Mouse (Mus musculus) embryonic facial prominence, embryonic 14.5 days (tissue): ENCODE measurements around the gene 1700012B09Rik. TPM values are rescaled to one million over a fixed set of nuclear protein-coding genes. Genes with fewer than 3 reads are reported as not detected.
A peak's percentile ranks its signal among the peaks of the same experiment; 100 is the strongest.

ENCODE experiments used
- ATAC-seq: fragments of 200-750 bp; cut with Nextera tagmentation; 2 replicates; pipeline ENCODE4 v1.8.0; 2017; ENCODE audit warnings: low read depth, moderate number of reproducible peaks, moderate TSS enrichment
- DNase-seq: peaks from one replicate; pipeline ENCODE4 v3.0.0-alpha.2; 2015; ENCODE audit warnings: low spot score
- H3K27ac ChIP-seq: fragments of 300-500 bp; sonication (generic); replicated peaks from 2 replicates; pipeline ENCODE4 v1.5.1; 2014; ENCODE audit warnings: low read depth, mild to moderate bottlenecking, low read length, moderate library complexity
- H3K27me3 ChIP-seq: fragments of 300-500 bp; sonication (generic); replicated peaks from 2 replicates; pipeline ENCODE4 v1.6.1; 2014; ENCODE audit warnings: low read length; ENCODE audit not compliant: control insufficient read depth, insufficient read depth
- H3K36me3 ChIP-seq: fragments of 300-500 bp; sonication (generic); 2 replicates; pipeline ENCODE4 v1.6.1; 2014; ENCODE audit warnings: low read length, mixed read lengths; ENCODE audit not compliant: control insufficient read depth, insufficient read depth
- H3K4me1 ChIP-seq: fragments of 300-500 bp; sonication (generic); 2 replicates; pipeline ENCODE4 v1.6.1; 2014; ENCODE audit warnings: antibody characterized with exemption, low read length; ENCODE audit not compliant: control insufficient read depth, insufficient read depth
- H3K4me2 ChIP-seq: fragments of 300-500 bp; sonication (generic); 2 replicates; pipeline ENCODE4 v1.6.1; 2014; ENCODE audit warnings: low read depth, mild to moderate bottlenecking, low read length, moderate library complexity, mixed read lengths
- H3K4me3 ChIP-seq: fragments of 300-500 bp; sonication (generic); 2 replicates; pipeline ENCODE4 v1.5.1; 2014; ENCODE audit warnings: low read depth, mild to moderate bottlenecking, low read length
- H3K9ac ChIP-seq: fragments of 300-500 bp; sonication (generic); 2 replicates; pipeline ENCODE4 v1.6.1; 2014; ENCODE audit warnings: low read depth, mild to moderate bottlenecking, low read length, moderate library complexity, mixed read lengths
- H3K9me3 ChIP-seq: fragments of 300-500 bp; sonication (generic); 2 replicates; pipeline ENCODE4 v1.6.1; 2016; ENCODE audit warnings: low read length; ENCODE audit not compliant: control insufficient read depth
- WGBS: fragments of 180-500 bp; shearing (Covaris S2); extraction: QIAGEN DNeasy Blood & Tissue Kit; methylation state at CpG from one replicate; pipeline ENCODE4 v1.1.7; 2014; 5-methylcytosine and 5-hydroxymethylcytosine counted together
- polyA plus RNA-seq: library from polyadenylated mRNA; unstranded; fragments of >200 nt; fragmentation: Nextera tagmentation; extraction: Ambion mirVana; gene quantifications from 2 replicates; pipeline ENCODE4 v1.2.1, GENCODE M21; 2014

1700012B09Rik gene
- polyA plus RNA-seq, 1 experiment from 2014 or later: 5.8 TPM

DNA sequence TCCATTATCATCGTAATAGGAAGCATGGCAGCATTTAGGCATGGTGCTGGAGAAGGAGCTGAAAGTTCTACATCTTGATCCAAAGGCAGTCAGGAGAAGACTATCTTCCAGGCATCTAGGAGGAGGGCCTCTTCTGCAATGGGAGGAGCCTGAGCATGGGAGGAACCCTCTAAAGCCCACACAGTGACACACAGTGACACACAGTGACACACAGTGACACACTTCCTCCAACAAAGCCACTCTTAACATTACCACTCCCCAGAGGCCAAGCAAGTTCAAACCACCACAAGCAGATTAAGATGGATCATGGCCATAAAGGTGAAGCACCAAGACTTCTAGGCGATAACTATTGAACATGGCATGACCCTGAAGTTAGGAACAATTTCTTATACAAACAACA is 1.2 kb upstream of the 1700012B09Rik start:
- Histone ChIP-seq H3K4me1 (peaks cover 5% of the 10 kb centered on the region; the same call in 1 of the 2 replicates), H3K36me3 (no peaks in the 10 kb centered on the region), H3K9ac (no peak overlapping the region), H3K27ac (no peak overlapping the region), H3K9me3 (no peaks in the 10 kb centered on the region), H3K27me3 (no peaks in the 10 kb centered on the region), H3K4me3 (no peak overlapping the region), H3K4me2 (no peak overlapping the region)
- WGBS: 93% methylated on average over 2 of the region's 2 CpGs
- ATAC-seq: no peak
- DNase-seq: no peak

DNA sequence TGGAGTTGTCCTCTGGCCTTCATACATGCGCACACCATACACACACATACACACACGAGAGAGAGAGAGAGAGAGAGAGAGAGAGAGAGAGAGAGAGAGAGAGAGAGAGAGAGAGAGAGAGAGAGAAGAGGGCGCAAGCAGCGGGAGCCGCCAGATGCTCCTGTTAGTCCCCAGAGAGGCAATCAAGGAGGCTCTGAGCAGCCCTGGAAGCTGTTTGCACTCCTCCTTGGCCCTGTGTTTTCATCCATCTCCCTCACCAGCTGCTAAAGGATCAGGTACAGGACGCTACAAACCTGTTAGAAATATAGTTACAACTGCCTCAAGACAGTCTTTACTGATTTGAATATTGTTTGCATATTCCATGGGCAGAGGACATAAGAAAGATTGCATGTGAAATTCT is 1.0 kb downstream of the 1700012B09Rik start:
- no peaks in the 10 kb centered on the region for H3K27me3 ChIP-seq
- DNase-seq (peak; percentile 53), ATAC-seq (0 out of 2 replicates have a peak, but pooled peaks have one; percentile 59)
- peaks cover 5% of the 10 kb centered on the region; the same call in 1 of the 2 replicates for H3K4me1 ChIP-seq
- H3K9me3 ChIP-seq: no peaks in the 10 kb centered on the region
- H3K4me2 ChIP-seq: no peak overlapping the region
- H3K9ac ChIP-seq: no peak overlapping the region
- no peak overlapping the region for H3K27ac ChIP-seq
- no peaks in the 10 kb centered on the region for H3K36me3 ChIP-seq
- 28% methylated on average over 4 of the region's 6 CpGs for WGBS
- no peak overlapping the region for H3K4me3 ChIP-seq

DNA sequence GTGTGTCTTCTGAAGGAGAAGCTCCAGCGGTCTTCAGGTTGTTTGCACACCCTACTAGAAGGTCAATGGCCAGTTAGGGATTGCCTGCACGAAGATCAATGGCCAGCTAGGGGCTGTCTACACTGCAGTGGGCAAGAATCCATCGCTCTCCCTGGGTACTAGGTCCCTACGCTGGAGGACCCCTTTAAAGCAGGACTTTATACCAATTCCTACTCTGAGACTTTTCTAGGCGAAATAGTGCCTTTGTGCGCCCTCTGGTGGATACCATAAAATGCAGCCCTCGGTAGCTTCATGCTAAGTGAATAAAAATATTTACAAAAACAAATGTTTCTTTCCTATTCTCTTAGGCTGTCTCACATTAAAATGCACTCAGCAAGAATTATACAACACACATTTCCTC is 6.1 kb downstream of the 1700012B09Rik start:
- 22% methylated on average over 7 of the region's 7 CpGs for WGBS
- H3K9ac ChIP-seq: no peak overlapping the region
- H3K4me2 ChIP-seq: no peak overlapping the region
- no peak overlapping the region for H3K27ac ChIP-seq
- no peaks in the 10 kb centered on the region for H3K4me1 ChIP-seq
- no peaks in the 10 kb centered on the region for H3K36me3 ChIP-seq
- H3K9me3 ChIP-seq: no peaks in the 10 kb centered on the region
- peak; percentile 39; the same call in 1 of the 2 replicates for ATAC-seq
- no peak overlapping the region for H3K4me3 ChIP-seq
- peak; percentile 52 for DNase-seq
- no peaks in the 10 kb centered on the region for H3K27me3 ChIP-seq

DNA sequence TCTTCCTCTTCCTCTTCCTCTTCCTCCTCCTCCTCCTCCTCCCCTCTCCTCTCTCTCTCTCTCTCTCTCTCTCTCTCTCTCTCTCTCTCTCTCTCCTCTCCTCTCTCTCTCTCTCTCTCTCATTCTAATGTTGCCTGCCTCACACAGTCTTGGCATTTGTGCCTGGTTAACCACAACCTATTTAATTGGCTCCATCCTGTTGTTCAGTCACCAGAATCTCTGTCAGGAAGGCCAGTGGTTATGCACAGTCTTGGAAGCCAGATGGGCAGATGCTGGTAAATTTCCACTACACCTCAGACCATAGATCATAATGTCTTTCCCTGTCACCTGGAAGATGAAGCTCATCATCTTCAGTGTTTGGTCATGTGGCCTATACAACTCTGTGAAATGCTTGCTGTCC is 11.6 kb downstream of the 1700012B09Rik start:
- no peaks in the 10 kb centered on the region for H3K9me3 ChIP-seq
- H3K9ac ChIP-seq: no peak overlapping the region
- H3K36me3 ChIP-seq: no peaks in the 10 kb centered on the region
- H3K27ac ChIP-seq: no peak overlapping the region
- no peaks in the 10 kb centered on the region for H3K27me3 ChIP-seq
- DNase-seq (no peak), ATAC-seq (no peak)
- H3K4me1 ChIP-seq: no peaks in the 10 kb centered on the region
- no peak overlapping the region for H3K4me2 ChIP-seq
- H3K4me3 ChIP-seq: no peak overlapping the region

DNA sequence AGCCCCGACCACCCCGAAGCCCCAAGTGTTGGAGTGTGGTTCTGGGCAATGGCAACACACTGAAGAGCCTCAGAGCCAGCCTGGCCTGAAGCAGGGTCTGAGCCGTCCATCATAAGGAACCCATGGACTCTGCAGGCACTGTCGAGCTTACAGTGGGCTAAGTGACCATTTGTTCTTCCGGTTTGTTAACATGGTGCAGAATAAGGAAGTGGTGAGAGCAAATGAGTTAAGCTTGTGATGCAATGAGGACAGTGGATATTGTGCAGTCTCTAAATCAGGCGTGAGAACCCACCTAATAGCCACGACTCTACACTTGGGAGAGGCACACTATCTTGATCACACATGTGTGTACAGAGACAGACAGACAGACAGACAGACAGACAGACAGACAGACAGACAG is 12.2 kb downstream of the 1700012B09Rik start:
- ATAC-seq (no peak), DNase-seq (no peak)
- Histone ChIP-seq H3K4me1 (no peaks in the 10 kb centered on the region), H3K27ac (no peak overlapping the region), H3K9ac (no peak overlapping the region), H3K9me3 (no peaks in the 10 kb centered on the region), H3K27me3 (no peaks in the 10 kb centered on the region), H3K4me3 (no peak overlapping the region), H3K36me3 (no peaks in the 10 kb centered on the region), H3K4me2 (no peak overlapping the region)
- WGBS: 71% methylated on average over 7 of the region's 7 CpGs

DNA sequence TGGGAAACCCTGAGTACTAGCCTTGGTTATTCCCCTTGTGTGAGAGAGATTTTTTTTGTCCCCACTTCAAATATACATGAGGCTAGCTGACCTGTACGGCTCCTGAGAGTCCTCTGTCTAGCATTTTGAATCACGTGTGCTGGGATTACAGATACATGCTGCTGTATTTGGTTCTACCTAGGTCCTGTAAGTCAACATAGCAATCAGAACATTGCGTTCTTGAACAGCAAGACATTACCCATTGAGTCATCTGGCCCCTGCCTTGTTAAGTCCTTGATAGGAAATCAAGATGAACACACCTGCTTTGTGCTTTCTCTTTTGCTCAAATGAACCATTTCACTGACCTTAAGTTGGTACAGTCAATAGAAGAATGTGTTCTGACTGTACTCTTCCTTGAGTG is 16.4 kb downstream of the 1700012B09Rik start:
- 79% methylated on average over 3 of the region's 3 CpGs for WGBS
- Histone ChIP-seq H3K9me3 (no peaks in the 10 kb centered on the region), H3K27ac (no peak overlapping the region), H3K4me3 (no peak overlapping the region), H3K4me1 (no peaks in the 10 kb centered on the region; the same call in none of the 2 replicates), H3K27me3 (peaks cover 6% of the 10 kb centered on the region; the same call in 1 of the 2 replicates), H3K36me3 (no peaks in the 10 kb centered on the region), H3K9ac (no peak overlapping the region), H3K4me2 (no peak overlapping the region)
- DNase-seq: no peak
- no peak for ATAC-seq

DNA sequence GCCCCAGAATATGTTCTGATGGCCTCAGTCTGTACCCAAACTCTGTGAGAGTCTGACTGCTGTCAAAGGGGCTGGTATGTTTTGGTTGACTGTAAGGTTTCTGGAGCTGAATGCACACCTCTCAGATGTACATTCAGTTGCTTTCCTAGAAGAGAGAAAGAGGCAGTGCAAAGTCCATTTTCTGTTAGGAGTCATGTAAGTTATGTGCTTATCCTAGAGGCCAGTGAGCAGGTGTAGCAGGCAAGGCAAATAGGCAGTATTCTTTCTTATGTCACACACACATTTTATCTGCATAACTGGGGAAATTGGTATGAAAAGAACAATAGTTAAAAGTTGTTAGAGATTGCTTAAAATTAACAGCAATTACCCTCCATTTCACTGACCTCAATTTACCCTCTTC is 16.9 kb downstream of the 1700012B09Rik start:
- Histone ChIP-seq H3K27ac (no peak overlapping the region), H3K4me1 (no peaks in the 10 kb centered on the region; the same call in none of the 2 replicates), H3K36me3 (no peaks in the 10 kb centered on the region), H3K9ac (no peak overlapping the region), H3K9me3 (no peaks in the 10 kb centered on the region), H3K4me2 (no peak overlapping the region), H3K4me3 (no peak overlapping the region), H3K27me3 (peaks cover 6% of the 10 kb centered on the region; the same call in 1 of the 2 replicates)
- ATAC-seq (no peak), DNase-seq (no peak)

DNA sequence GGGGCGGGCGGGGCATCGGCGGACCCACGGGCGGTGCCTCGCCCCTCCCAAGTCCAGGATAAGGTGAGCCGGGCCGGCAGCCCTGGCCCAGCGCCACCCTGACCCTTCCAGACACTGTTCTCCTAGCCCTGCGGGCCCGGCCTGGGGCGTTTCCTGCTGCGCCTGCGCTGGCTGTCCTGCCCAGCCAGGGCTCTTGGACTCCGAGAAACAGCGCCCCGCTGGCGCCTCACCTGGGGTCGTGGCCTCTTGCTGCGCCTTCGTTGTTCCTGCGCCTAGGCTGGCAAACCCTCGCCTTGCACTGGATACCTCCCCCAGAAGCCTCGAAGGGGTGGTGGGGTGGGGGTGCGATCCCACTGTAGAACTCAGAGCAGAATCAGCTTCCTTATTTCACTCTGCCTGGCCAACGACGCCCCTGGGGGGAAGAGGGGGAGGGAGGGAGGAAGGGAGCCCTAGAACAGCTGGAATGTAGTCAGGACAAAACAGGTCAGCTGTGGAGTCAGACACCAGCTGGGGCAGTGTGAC is 18.8 kb downstream of the 1700012B09Rik start, which contains the start of gene Fut4:
Gene Fut4 (minus strand): TSS at position 393 of the 522 bp plus-strand sequence.
- no peaks in the 10 kb centered on the region for H3K36me3 ChIP-seq
- DNase-seq: peak; percentile 44
- WGBS: 0% methylated on average over 15 of the region's 28 CpGs

DNA sequence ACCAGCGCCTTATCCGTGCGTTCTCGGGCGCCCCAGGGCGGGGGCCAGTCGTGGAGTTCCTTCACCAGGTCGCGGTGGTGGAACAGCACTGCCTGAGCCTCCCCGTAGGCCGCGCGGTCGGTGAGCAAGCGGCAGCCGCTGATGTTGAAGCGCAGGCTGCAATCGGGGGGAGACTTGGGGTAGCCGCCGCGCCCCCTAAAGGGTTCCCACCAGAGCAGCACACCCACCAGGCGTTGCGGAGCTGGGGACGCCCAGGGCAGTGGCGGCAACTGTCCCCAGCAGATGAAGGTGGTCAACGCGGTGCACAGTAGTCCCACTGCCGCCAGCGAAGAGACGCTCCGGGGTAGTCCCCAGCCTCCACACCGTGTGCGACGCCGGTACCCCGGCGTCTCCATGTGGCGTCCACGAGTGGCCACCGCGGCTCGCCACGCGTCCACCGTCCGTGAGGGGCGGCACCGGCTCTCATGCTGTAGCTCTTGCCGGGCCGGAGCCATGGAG is 19.3 kb downstream of the 1700012B09Rik start:
- H3K27ac ChIP-seq: no peak overlapping the region
- no peaks in the 10 kb centered on the region; the same call in none of the 2 replicates for H3K4me1 ChIP-seq
- H3K36me3 ChIP-seq: no peaks in the 10 kb centered on the region

More for the DNA sequence above, 18.8 kb downstream of the 1700012B09Rik start, which contains the start of gene Fut4:
- Histone ChIP-seq H3K4me1 (no peaks in the 10 kb centered on the region; the same call in none of the 2 replicates), H3K4me2 (peak within 1 kb of the TSS; percentile 91), H3K4me3 (peak within 1 kb of the TSS; percentile 57), H3K9ac (peak within 1 kb of the TSS; percentile 73), H3K27me3 (peaks cover 6% of the 10 kb centered on the region; the same call in 1 of the 2 replicates), H3K27ac (no peak within 1 kb of the TSS), H3K9me3 (no peaks in the 10 kb centered on the region)
- ATAC-seq: peak; percentile 66

More for the DNA sequence above, 19.3 kb downstream of the 1700012B09Rik start:
- peak; percentile 29 for DNase-seq
- Histone ChIP-seq H3K9ac (peak overlapping the region; percentile 73), H3K4me2 (peak overlapping the region; percentile 91), H3K9me3 (no peaks in the 10 kb centered on the region), H3K27me3 (peaks cover 6% of the 10 kb centered on the region; the same call in 1 of the 2 replicates), H3K4me3 (peak overlapping the region; percentile 57)
- 1% methylated on average over 28 of the region's 50 CpGs for WGBS
- peak; percentile 55 for ATAC-seq
